Mouse (Mus musculus) testis, adult 2 months (tissue): ENCODE results near the gene Zranb1.

Experiments
- CTCF ChIP-seq: fragments of 200-500 bp; IDR thresholded peaks from 2 replicates; pipeline ENCODE4 v1.5.1; 2012; ENCODE audit warnings: low read depth, mild to moderate bottlenecking, inconsistent platforms, low read length, moderate library complexity; ENCODE audit not compliant: control insufficient read depth, insufficient read depth, insufficient replicate concordance
- POLR2A ChIP-seq: fragments of 200-500 bp; IDR thresholded peaks from 2 replicates; pipeline ENCODE4 v1.6.1; 2012; ENCODE audit warnings: low read depth, mild to moderate bottlenecking, inconsistent platforms, low read length, moderate library complexity; ENCODE audit not compliant: control insufficient read depth

DNA sequence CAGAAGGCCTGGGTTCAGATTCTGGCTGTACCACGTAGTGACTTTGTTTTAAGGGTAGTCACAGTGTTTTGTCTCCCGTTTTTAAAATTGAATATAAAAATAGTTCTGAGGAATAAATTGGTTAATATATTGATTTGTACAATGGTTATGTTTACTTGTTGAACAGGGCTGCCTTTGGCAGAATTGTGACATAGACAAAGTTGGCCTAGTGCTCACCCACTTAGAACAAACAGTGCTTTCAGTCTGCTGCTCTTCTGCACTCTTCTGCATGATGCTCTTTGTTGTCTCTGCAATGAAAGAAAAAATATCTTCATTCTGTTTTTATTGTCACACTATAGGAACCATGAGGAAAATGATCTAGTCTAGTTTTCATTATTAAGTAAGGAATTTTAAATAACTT is 8.2 kb downstream of the Zranb1 start:
- TF ChIP-seq POLR2A (no peak), CTCF (no peak)
